Mouse (Mus musculus): ENCODE data around the gene Olfr26.
"Not testable (repeated sequence)": the region's sequence is repeated elsewhere in the genome, so short reads cannot be mapped to it uniquely, and the experiment has no call there.

Olfr26 gene

GRCm38 (mm10) chr9:38854760-38855159, at the start of gene Olfr26:
Olfr26 (plus strand) TSS chr9:38855060.
- DNase-seq (ENCODE audit: low read depth, low spot score): no peak

GRCm38 (mm10) chr9:38805696-38806095, 49.2 kb upstream of the Olfr26 start:
- no peak for DNase-seq (ENCODE audit: low read depth, low spot score)

- no peak for DNase-seq (ENCODE audit: low read depth, low spot score)
These were observed 40.5 kb upstream of the Olfr26 start, which contains the start of gene Olfr922 for GRCm38 (mm10) chr9:38814314-38814713. Olfr922 (plus strand) TSS chr9:38814614.

GRCm38 (mm10) chr9:38815458-38815986, 39.3 kb upstream of the Olfr26 start:
- DNase-seq (ENCODE audit: low read depth, low spot score): no peak

GRCm38 (mm10) chr9:38826245-38826644, 28.6 kb upstream of the Olfr26 start, which contains the start of gene Olfr923:
Olfr923 (plus strand) TSS chr9:38826545.
- no peak for DNase-seq (ENCODE audit: low read depth, low spot score)

- DNase-seq (ENCODE audit: low read depth, low spot score): no peak
These were observed 21.8 kb upstream of the Olfr26 start for GRCm38 (mm10) chr9:38833027-38833426.

- DNase-seq (ENCODE audit: low read depth, low spot score): no peak
These were observed 10.7 kb upstream of the Olfr26 start, which contains the start of gene Olfr924 for GRCm38 (mm10) chr9:38844149-38844548. Olfr924 (plus strand) TSS chr9:38844449.

- not testable (repeated sequence) for DNase-seq (ENCODE audit: low read depth, low spot score)
These were observed 20.0 kb downstream of the Olfr26 start for GRCm38 (mm10) chr9:38874880-38875279.

GRCm38 (mm10) chr9:38876826-38877225, 22.0 kb downstream of the Olfr26 start, which contains the start of gene Olfr926:
Olfr926 (plus strand) TSS chr9:38877126.
- DNase-seq (ENCODE audit: low read depth, low spot score): no peak
